ENCODE assay signal across 10 mouse cellular contexts in genomic region chr17:25282133-25282532, GRCm38 (mm10). TPM values are rescaled to one million over a fixed set of nuclear protein-coding genes. Genes with fewer than 3 reads are reported as not detected.
DNase-seq lines count a peak whose midpoint lies in the region; ATAC-seq and TF ChIP-seq lines count a peak whose summit lies in the region.
"Had no signal": no experiment of that assay in that cellular context is flagged by ENCODE, and none has a peak within 500 bp of the region (broad histone marks: within the 10 kb centered on the region; RNA-seq: fewer than 3 reads in every experiment).

No protein-coding gene starts in this region.

- no peak overlapping the region for H3K4me3 ChIP-seq in hindbrain, postnatal 0 days (ENCODE audit: low read length)
- no peak overlapping the region for H3K4me3 ChIP-seq in hindbrain, embryonic 12.5 days

- H3K27me3 ChIP-seq in hindbrain, postnatal 0 days (ENCODE audit: insufficient read depth, low read length), result no peaks in the 10 kb centered on the region
- H3K27me3 ChIP-seq in hindbrain, embryonic 12.5 days, result no peaks in the 10 kb centered on the region

- H3K36me3 ChIP-seq in hindbrain, postnatal 0 days (ENCODE audit: insufficient read depth, low read length), result no peaks in the 10 kb centered on the region
- H3K36me3 ChIP-seq in hindbrain, embryonic 12.5 days, result no peaks in the 10 kb centered on the region

- H3K9me3 ChIP-seq in hindbrain, postnatal 0 days (ENCODE audit: low read length), result 0 out of 2 replicates have a peak, but pooled peaks cover 3% of the 10 kb centered on the region
- no peaks in the 10 kb centered on the region for H3K9me3 ChIP-seq in hindbrain, embryonic 12.5 days (replicated peaks)

- H3K4me2 ChIP-seq in hindbrain, postnatal 0 days (ENCODE audit: low read depth, low read length), result no peak overlapping the region
- no peak overlapping the region for H3K4me2 ChIP-seq in hindbrain, embryonic 12.5 days (replicated peaks)

- peak; percentile 31 for DNase-seq in hindbrain, postnatal 0 days (ENCODE audit: low spot score)
- peak; percentile 96 for DNase-seq in R1 (ENCODE audit: low read depth, low spot score)
- DNase-seq in heart, adult 9 months (ENCODE audit: low spot score in 2 of 2), result peak; percentile 29 to 50
- peak; percentile 74 for DNase-seq in kidney, postnatal 14 days
- no peak for DNase-seq in embryo, embryonic 9.5 days (ENCODE audit: extremely low spot score)
- DNase-seq in embryo, embryonic 10 days (ENCODE audit: low spot score), result no peak

- no peak overlapping the region for H3K27ac ChIP-seq in hindbrain, postnatal 0 days
- H3K27ac ChIP-seq in hindbrain, embryonic 12.5 days, result no peak overlapping the region

- no peak for ATAC-seq in hindbrain, postnatal 0 days
- ATAC-seq in hindbrain, embryonic 12.5 days (ENCODE audit: low FRiP score), result no peak
- ATAC-seq in monocyte, adult 5-6 weeks (replicated peaks; ENCODE audit: insufficient number of reproducible peaks, low FRiP score, low TSS enrichment, poor library complexity, severe bottlenecking), result 0 out of 2 replicates have a peak, but pooled peaks have one; percentile 48

- no peak overlapping the region for H3K9ac ChIP-seq in hindbrain, postnatal 0 days (replicated peaks; ENCODE audit: low read length)
- H3K9ac ChIP-seq in hindbrain, embryonic 12.5 days, result no peak overlapping the region

- TF ChIP-seq CTCF in hindbrain, postnatal 0 days (IDR thresholded peaks at IDR 0.05; ENCODE audit: low read depth), result no peak

- 41% methylated on average over 11 of the region's 11 CpGs for WGBS in hindbrain, postnatal 0 days
- WGBS in hindbrain, embryonic 12.5 days, result 49% methylated on average over 11 of the region's 11 CpGs

- no peaks in the 10 kb centered on the region for H3K4me1 ChIP-seq in hindbrain, postnatal 0 days (ENCODE audit: insufficient read depth, low read length)
- no peaks in the 10 kb centered on the region for H3K4me1 ChIP-seq in hindbrain, embryonic 12.5 days

RNA-seq across cellular contexts. Expression of gene Ube2i, which starts 7.7 kb away (rescaled TPM):
- 340 and 377 TPM in 2 replicates for total RNA-seq in hindbrain, postnatal 0 days (2014; rRNA removed)
- polyA plus RNA-seq in hindbrain, postnatal 0 days (2015; fragmentation: Nextera tagmentation; extraction: Ambion mirVana), result 372 and 390 TPM in 2 replicates
- polyA plus RNA-seq in hindbrain, embryonic 12.5 days (2016; fragmentation: Nextera tagmentation; extraction: Ambion mirVana), result 713 and 760 TPM in 2 replicates
- 278 to 334 TPM (median 296 TPM) in 3 replicates for total RNA-seq in monocyte, adult 5-6 weeks (2017)

RNA-seq across cellular contexts. Expression of gene Prss34, which starts 16.1 kb away (rescaled TPM):
- total RNA-seq in hindbrain, postnatal 0 days (2014; rRNA removed), result not detected in 2 replicates
- not detected in 2 replicates for polyA plus RNA-seq in hindbrain, postnatal 0 days (2015; fragmentation: Nextera tagmentation; extraction: Ambion mirVana)
- polyA plus RNA-seq in hindbrain, embryonic 12.5 days (2016; fragmentation: Nextera tagmentation; extraction: Ambion mirVana), result not detected in 2 replicates
- 2.8 TPM in 1 of 3 replicates, not detected in the others for total RNA-seq in monocyte, adult 5-6 weeks (2017)
- polyA plus RNA-seq: intestine, embryonic 14.5 days had no signal

RNA-seq across cellular contexts. Expression of gene Baiap3, which starts 26.0 kb away (rescaled TPM):
- total RNA-seq in hindbrain, postnatal 0 days (2014; rRNA removed), result 64.0 and 79.3 TPM in 2 replicates
- 27.3 and 27.8 TPM in 2 replicates for polyA plus RNA-seq in hindbrain, postnatal 0 days (2015; fragmentation: Nextera tagmentation; extraction: Ambion mirVana)
- polyA plus RNA-seq in hindbrain, embryonic 12.5 days (2016; fragmentation: Nextera tagmentation; extraction: Ambion mirVana), result 5.5 and 5.9 TPM in 2 replicates
- 31.6 to 146 TPM (median 34.3 TPM) in 3 replicates for total RNA-seq in monocyte, adult 5-6 weeks (2017)

RNA-seq across cellular contexts. Expression of gene Prss28, which starts 26.3 kb away (rescaled TPM):
- total RNA-seq in hindbrain, postnatal 0 days (2014; rRNA removed), result not detected in 2 replicates
- polyA plus RNA-seq in hindbrain, postnatal 0 days (2015; fragmentation: Nextera tagmentation; extraction: Ambion mirVana), result not detected in 2 replicates
- not detected in 2 replicates for polyA plus RNA-seq in hindbrain, embryonic 12.5 days (2016; fragmentation: Nextera tagmentation; extraction: Ambion mirVana)
- not detected in 3 replicates for total RNA-seq in monocyte, adult 5-6 weeks (2017)
- polyA plus RNA-seq: intestine, embryonic 14.5 days; spleen, adult 2 months had no signal

RNA-seq across cellular contexts. Expression of gene Prss29, which starts 36.3 kb away (rescaled TPM):
- total RNA-seq in hindbrain, postnatal 0 days (2014; rRNA removed), result not detected in 2 replicates
- not detected in 2 replicates for polyA plus RNA-seq in hindbrain, postnatal 0 days (2015; fragmentation: Nextera tagmentation; extraction: Ambion mirVana)
- polyA plus RNA-seq in hindbrain, embryonic 12.5 days (2016; fragmentation: Nextera tagmentation; extraction: Ambion mirVana), result not detected in 2 replicates
- not detected in 3 replicates for total RNA-seq in monocyte, adult 5-6 weeks (2017)
- polyA plus RNA-seq: intestine, embryonic 14.5 days had no signal

Comparison
In these comparisons a context has a peak if more than half of its experiments do, and no peak if none do; other contexts are left out.
1. DNase-seq: peak in hindbrain, postnatal 0 days (single experiment), R1 (single experiment), heart, adult 9 months (2 of 2) and kidney, postnatal 14 days (single experiment); none in embryo, embryonic 9.5 days (single experiment) and embryo, embryonic 10 days (single experiment).